Mouse (Mus musculus) heart, embryonic 16.5 days (tissue): ENCODE measurements at regions not wholly inside any gene's neighbourhood (a gene's known extent, or its start where the extent isn't known, plus 50 kb on each side); places are given as distances from the start of the nearest gene placed in this dataset.

Experiments
- ATAC-seq: fragments of 200-750 bp; cut with Nextera tagmentation; replicated peaks from 2 replicates; pipeline ENCODE4 v1.8.0; 2017; ENCODE audit warnings: moderate number of reproducible peaks; ENCODE audit not compliant: insufficient read depth, low FRiP score; ENCODE audit errors: extremely low read depth
- H3K27ac ChIP-seq: fragments of 300-500 bp; sonication (generic); 2 replicates; pipeline ENCODE4 v1.5.1; 2014; ENCODE audit warnings: mild to moderate bottlenecking, low read length, control low read depth, moderate library complexity
- H3K27me3 ChIP-seq: fragments of 300-500 bp; sonication (generic); 2 replicates; pipeline ENCODE4 v1.6.1; 2014; ENCODE audit warnings: low read length, mixed read lengths; ENCODE audit not compliant: control insufficient read depth, insufficient read depth
- H3K36me3 ChIP-seq: fragments of 300-500 bp; sonication (generic); 2 replicates; pipeline ENCODE4 v1.6.1; 2014; ENCODE audit not compliant: control insufficient read depth, insufficient read depth
- H3K4me1 ChIP-seq: fragments of 300-500 bp; sonication (generic); 2 replicates; pipeline ENCODE4 v1.6.1; 2014; ENCODE audit warnings: low read length, mixed read lengths; ENCODE audit not compliant: control insufficient read depth, insufficient read depth
- H3K4me2 ChIP-seq: fragments of 300-500 bp; sonication (generic); 2 replicates; pipeline ENCODE4 v1.6.1; 2014; ENCODE audit warnings: low read depth, mild to moderate bottlenecking, control low read depth, low read length
- H3K4me3 ChIP-seq: fragments of 300-500 bp; sonication (generic); 2 replicates; pipeline ENCODE4 v1.5.1; 2014; ENCODE audit warnings: mild to moderate bottlenecking, control low read depth, low read length
- H3K9ac ChIP-seq: fragments of 300-500 bp; sonication (generic); 2 replicates; pipeline ENCODE4 v1.6.1; 2014; ENCODE audit warnings: low read length, control low read depth
- H3K9me3 ChIP-seq: fragments of 300-500 bp; sonication (generic); replicated peaks from 2 replicates; pipeline ENCODE4 v1.6.1; 2016; ENCODE audit warnings: low read length; ENCODE audit not compliant: control insufficient read depth
- WGBS: fragments of 180-500 bp; shearing (Covaris S2); extraction: QIAGEN DNeasy Blood & Tissue Kit; methylation state at CpG from one replicate; pipeline ENCODE4 v1.1.7; 2014; 5-methylcytosine and 5-hydroxymethylcytosine counted together

DNA sequence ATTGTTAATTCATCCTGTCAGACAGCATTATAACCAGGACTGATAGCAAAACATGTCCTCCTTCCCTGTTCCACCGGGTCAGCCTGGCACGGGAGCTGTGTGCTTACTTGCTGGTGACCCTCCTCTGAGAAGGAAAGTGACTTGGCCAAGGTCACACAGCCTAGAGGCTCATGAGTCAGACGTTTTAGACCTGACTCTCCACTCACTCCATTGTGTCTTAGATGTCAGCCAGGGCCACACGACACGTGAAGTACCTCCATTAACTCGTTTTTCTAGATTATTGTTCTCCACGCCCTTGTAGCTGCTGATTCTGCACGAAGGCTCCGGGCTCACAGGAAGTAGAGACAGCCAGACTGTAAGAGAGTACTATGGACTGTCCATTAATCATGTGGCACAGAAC, 340.8 kb downstream of the Diras2 start:
- H3K4me2 ChIP-seq, result no peak overlapping the region
- 60% methylated on average over 9 of the region's 9 CpGs for WGBS
- peaks cover 15% of the 10 kb centered on the region for H3K4me1 ChIP-seq
- H3K27me3 ChIP-seq, result no peaks in the 10 kb centered on the region
- H3K9me3 ChIP-seq, result no peaks in the 10 kb centered on the region
- no peak overlapping the region for H3K4me3 ChIP-seq
- H3K36me3 ChIP-seq, result no peaks in the 10 kb centered on the region
- H3K9ac ChIP-seq, result no peak overlapping the region
- no peak overlapping the region for H3K27ac ChIP-seq
- no peak for ATAC-seq

DNA sequence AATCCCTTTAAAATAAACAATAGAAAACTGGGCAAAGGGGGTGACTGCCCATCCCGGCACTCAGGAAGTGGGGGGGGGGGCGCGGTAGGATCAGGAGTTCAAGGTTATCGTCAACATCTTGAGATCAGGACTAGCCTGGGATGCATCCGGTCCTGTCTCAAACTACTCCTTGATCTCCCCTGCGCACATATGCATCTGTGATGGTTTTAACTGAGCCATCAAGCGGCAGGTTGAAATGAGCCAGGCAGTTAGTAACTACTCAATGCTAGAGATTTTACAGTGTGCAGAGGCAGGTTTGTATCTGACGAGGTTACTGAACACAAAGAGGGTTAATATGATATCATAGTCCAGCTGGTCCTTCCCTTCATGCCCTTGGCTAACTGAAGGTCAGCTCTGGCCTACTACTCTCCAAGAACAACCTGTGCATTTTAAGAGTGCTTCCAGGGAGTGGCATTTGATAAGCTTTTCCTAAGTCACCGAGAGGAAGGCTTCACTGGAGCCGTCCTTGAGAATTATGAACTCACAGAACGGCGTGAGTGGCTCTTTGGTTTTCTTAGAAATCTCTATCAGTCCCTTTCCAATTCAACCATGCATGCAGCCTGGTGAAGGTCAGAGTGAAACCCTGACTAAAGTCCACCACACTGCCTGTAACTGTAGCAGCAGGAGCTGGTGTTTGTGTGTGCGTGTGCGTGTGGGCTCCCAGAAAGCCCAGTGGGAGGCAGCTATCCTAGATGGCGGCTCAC, 340.1 kb downstream of the Diras2 start:
- Histone ChIP-seq H3K4me1 (peaks cover 15% of the 10 kb centered on the region), H3K4me2 (no peak overlapping the region), H3K4me3 (no peak overlapping the region), H3K36me3 (no peaks in the 10 kb centered on the region), H3K9ac (no peak overlapping the region), H3K9me3 (no peaks in the 10 kb centered on the region), H3K27me3 (no peaks in the 10 kb centered on the region), H3K27ac (no peak overlapping the region)
- no peak for ATAC-seq
- WGBS, result 77% methylated on average over 15 of the region's 15 CpGs

DNA sequence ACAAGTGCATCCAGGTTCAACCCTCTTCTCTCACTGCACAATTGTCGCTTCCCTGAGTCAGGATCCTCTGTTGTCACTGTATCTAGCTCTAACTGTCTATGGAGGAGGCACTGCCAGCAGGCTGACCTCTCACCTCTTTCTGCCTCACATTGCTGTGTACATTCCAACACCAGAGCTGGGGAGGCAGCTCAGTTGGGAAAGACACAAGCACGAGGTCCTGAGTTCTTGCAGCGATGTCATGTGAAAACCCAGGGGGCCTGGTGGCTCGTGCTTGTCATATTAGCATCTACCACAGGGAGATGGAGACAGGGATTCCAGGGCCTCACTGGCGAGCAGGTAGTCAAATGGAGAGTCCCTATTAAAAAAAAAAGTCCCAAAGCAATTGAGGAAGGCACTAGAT, 334.2 kb downstream of the Diras2 start:
- Histone ChIP-seq H3K36me3 (no peaks in the 10 kb centered on the region), H3K4me2 (no peak overlapping the region), H3K27ac (no peak overlapping the region), H3K27me3 (no peaks in the 10 kb centered on the region), H3K9me3 (no peaks in the 10 kb centered on the region), H3K4me1 (0 out of 2 replicates have a peak, but pooled peaks cover 4% of the 10 kb centered on the region), H3K9ac (no peak overlapping the region), H3K4me3 (no peak overlapping the region)
- no peak for ATAC-seq
- WGBS, result 63% methylated on average over 5 of the region's 5 CpGs

DNA sequence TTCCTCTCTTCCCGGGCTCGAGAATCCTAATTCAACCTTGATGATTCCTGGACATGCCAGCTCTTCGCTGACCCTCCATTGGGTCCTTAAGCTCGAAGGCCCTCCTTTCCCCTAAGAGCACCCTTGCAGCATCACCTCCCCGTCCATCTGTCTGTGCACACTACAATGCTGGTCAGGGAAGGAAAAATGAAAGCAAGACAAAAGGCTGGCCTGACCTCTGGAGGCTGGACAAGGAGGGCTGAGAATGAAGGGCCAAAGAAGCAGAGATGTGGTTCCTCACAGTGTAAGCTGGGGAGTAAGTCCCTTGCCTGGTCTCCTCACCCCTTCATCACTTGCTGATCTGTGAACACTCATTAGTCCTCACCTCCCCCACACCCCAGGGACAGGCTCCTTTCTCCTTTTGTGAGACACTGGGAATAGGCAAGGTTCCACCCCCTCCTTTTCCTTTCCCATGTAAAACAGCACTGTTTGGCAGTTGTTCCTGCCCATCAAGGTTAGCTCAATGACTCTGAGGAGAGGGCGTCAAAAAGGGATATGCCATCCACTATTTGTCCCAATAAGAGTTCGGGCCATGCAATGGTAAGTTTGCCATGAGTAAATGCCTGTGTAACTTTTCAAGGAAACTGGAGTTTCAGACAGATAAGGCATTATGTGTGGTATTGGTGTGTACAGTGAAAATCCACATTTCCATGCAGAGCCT, 332.3 kb downstream of the Diras2 start:
- 84% methylated on average over 7 of the region's 7 CpGs for WGBS
- Histone ChIP-seq H3K36me3 (no peaks in the 10 kb centered on the region), H3K9ac (no peak overlapping the region), H3K4me3 (no peak overlapping the region), H3K9me3 (no peaks in the 10 kb centered on the region; the same call in 1 of the 2 replicates), H3K4me2 (no peak overlapping the region), H3K27ac (no peak overlapping the region), H3K27me3 (no peaks in the 10 kb centered on the region), H3K4me1 (0 out of 2 replicates have a peak, but pooled peaks cover 4% of the 10 kb centered on the region)
- ATAC-seq, result no peak

DNA sequence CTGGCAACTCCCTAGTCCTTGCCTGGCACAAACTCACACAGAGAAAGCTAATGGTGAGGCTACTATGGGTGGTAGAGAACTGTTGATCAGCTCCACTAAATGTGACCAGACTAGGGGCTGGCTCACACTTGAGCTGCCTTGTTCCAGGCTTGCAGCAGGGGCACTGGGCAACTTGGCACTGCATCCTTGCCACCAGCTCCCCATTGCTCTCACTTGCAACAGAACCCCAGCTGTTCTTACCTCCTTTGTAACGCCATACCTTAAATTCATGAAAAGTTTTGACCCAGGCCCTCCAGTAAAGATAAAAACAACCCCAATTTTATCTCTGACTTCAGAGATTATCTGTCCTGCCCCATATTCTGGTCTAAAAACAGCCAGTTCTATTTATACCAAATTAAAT, 328.7 kb downstream of the Diras2 start:
- Histone ChIP-seq H3K9me3 (no peaks in the 10 kb centered on the region; the same call in 1 of the 2 replicates), H3K27ac (no peak overlapping the region), H3K4me1 (no peaks in the 10 kb centered on the region), H3K9ac (no peak overlapping the region), H3K4me3 (no peak overlapping the region), H3K4me2 (no peak overlapping the region), H3K27me3 (no peaks in the 10 kb centered on the region), H3K36me3 (no peaks in the 10 kb centered on the region)
- WGBS, result 41% methylated on average over 1 of the region's 1 CpGs
- no peak for ATAC-seq

DNA sequence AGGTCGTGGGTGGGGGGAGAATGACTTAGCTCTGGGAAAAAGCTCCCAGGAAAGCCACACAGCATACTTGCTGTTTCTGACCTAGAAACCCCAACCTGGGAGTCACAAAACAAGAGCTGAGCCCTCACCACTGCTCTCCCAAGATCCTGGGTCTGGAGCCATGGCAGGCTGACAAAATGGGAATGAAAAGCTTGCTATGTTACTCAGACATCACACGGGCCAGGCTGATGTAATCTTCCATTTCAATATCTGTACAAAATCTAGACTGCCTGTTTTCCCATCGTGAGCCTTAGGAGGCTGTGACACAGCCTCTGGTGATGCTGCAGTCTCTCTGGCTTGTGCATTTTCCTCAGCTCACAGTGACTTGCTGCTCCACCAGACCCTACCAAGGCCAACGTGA, 325.1 kb downstream of the Diras2 start:
- no peaks in the 10 kb centered on the region; the same call in 1 of the 2 replicates for H3K9me3 ChIP-seq
- H3K9ac ChIP-seq, result no peak overlapping the region
- H3K4me3 ChIP-seq, result no peak overlapping the region
- no peak overlapping the region for H3K4me2 ChIP-seq
- no peaks in the 10 kb centered on the region for H3K36me3 ChIP-seq
- no peaks in the 10 kb centered on the region for H3K27me3 ChIP-seq
- no peak for ATAC-seq
- WGBS, result 64% methylated on average over 4 of the region's 4 CpGs
- H3K4me1 ChIP-seq, result no peaks in the 10 kb centered on the region
- no peak overlapping the region for H3K27ac ChIP-seq

GRCm38 (mm10) chr13:52216343-52216742, 314.7 kb downstream of the Diras2 start:
- no peak overlapping the region for H3K27ac ChIP-seq
- no peaks in the 10 kb centered on the region for H3K36me3 ChIP-seq
- H3K9ac ChIP-seq, result no peak overlapping the region
- no peaks in the 10 kb centered on the region for H3K4me1 ChIP-seq
- no peak for ATAC-seq
- H3K27me3 ChIP-seq, result no peaks in the 10 kb centered on the region
- H3K4me2 ChIP-seq, result no peak overlapping the region
- H3K9me3 ChIP-seq, result no peaks in the 10 kb centered on the region
- no peak overlapping the region for H3K4me3 ChIP-seq
- WGBS, result 85% methylated on average over 5 of the region's 5 CpGs

GRCm38 (mm10) chr13:52217066-52217465, 314.0 kb downstream of the Diras2 start:
- 36% methylated on average over 5 of the region's 5 CpGs for WGBS
- ATAC-seq, result no peak
- Histone ChIP-seq H3K36me3 (no peaks in the 10 kb centered on the region), H3K9ac (no peak overlapping the region), H3K4me3 (no peak overlapping the region), H3K4me1 (peaks cover under 1% of the 10 kb centered on the region), H3K9me3 (no peaks in the 10 kb centered on the region), H3K27ac (no peak overlapping the region), H3K27me3 (no peaks in the 10 kb centered on the region), H3K4me2 (no peak overlapping the region)

DNA sequence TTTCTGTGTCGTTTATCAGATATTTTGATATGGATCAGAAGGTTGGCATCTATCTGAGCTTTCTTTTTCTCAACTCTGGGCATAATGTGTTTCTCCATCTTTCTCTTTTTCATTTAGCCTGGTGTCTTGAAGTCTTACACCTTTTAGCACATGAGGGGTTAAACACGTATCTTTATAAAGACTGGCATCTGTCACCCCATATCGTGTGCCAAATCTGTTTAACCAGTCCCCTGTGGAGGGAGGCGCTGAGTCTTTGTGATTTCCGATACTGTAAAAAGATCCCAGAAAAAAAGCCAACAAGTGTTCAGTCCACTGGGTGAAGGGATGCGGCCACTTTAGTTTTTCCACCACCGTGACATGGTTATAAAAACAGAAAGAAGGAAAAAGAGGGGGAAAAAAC, 313.3 kb downstream of the Diras2 start:
- 68% methylated on average over 7 of the region's 7 CpGs for WGBS
- H3K36me3 ChIP-seq, result no peaks in the 10 kb centered on the region
- H3K9ac ChIP-seq, result no peak overlapping the region
- no peaks in the 10 kb centered on the region for H3K27me3 ChIP-seq
- no peak overlapping the region for H3K4me3 ChIP-seq
- H3K9me3 ChIP-seq, result no peaks in the 10 kb centered on the region
- H3K27ac ChIP-seq, result no peak overlapping the region
- no peak for ATAC-seq
- no peak overlapping the region for H3K4me2 ChIP-seq
- peaks cover 7% of the 10 kb centered on the region for H3K4me1 ChIP-seq
